Mouse (Mus musculus): Measurements from ENCODE around the gene Dpf1. TPM values are rescaled to one million over a fixed set of nuclear protein-coding genes. Genes with fewer than 3 reads are reported as not detected.
A peak's percentile ranks its signal among the peaks of the same experiment; 100 is the strongest.

Dpf1 gene
- polyA plus RNA-seq, 1 experiment: 0.13 TPM

DNA sequence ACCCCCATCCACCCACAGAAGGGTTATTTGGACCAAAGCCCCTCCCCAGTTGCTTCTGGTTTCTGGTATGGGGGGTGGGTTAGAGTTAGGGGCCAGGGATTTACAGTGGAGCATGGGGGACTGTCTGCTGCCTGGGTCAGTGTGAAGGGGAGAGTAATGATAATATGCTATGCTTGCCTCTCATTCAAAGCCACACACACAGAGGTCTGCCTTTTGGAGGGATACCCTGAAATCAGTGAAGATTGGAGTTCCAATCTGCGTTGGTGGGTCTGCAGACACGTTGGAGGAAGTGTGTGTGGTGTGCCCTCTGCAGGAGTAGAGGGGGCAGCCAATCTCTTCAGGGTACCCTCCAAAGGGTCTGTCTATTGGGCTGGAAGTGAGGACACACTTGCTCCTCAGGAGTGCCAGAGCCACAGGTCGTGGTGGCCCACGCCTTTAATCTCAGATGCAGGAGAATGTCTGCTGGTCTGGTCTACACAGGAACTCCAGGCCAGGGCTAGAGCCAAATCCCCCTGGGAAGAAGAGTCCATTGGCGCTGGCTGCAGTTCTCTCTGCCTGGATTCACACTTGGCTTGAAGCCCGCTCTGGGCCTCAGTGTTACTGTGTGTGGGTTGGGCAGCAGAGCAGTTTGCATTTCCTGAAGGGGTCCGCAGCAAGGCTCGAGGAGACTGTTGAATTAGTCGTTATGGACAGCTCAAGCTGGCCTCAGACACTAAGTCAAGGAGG is 1.7 kb downstream of the Dpf1 start:
- Histone ChIP-seq H3K9me3 (ENCODE audit: control insufficient read depth, low read length) (peaks cover 11% of the 10 kb centered on the region; the same call in 1 of the 2 replicates), H3K36me3 (ENCODE audit: control insufficient read depth) (no peaks in the 10 kb centered on the region), H3K4me1 (ENCODE audit: control insufficient read depth) (peaks cover 53% of the 10 kb centered on the region), H3K27me3 (ENCODE audit: control insufficient read depth) (peaks cover 76% of the 10 kb centered on the region), H3K4me3 (replicated peaks) (no peak overlapping the region)
- no peak for TF ChIP-seq GATA1 (IDR thresholded peaks at IDR 0.05; ENCODE audit: low read length)
- no peak for TF ChIP-seq TAL1 (IDR thresholded peaks at IDR 0.05; ENCODE audit: low read length)

DNA sequence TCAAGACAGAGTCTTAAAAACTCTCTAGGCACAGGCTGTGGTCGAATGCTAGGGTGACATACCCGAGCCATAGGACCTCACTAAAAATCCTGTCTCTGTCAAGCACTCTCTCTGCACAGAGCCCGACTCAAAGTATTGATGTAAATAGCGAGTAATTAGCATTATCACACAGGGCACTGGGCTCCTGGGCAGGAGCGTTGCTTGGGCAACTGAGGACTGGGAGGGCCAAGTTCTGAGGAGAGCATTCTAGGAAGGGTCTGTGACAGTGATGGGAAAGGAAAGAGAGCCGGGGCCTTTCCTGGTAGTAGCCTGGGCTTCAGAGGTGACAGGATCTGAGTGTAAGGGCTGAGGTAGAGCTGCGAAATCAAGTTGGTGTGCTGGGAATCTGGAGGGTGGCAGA is 2.4 kb downstream of the Dpf1 start:
- H3K27me3 ChIP-seq (ENCODE audit: control insufficient read depth): peaks cover 76% of the 10 kb centered on the region
- TF ChIP-seq TAL1 (IDR thresholded peaks at IDR 0.05; ENCODE audit: low read length) (no peak), GATA1 (IDR thresholded peaks at IDR 0.05; ENCODE audit: low read length) (no peak)
- H3K4me3 ChIP-seq (replicated peaks): no peak overlapping the region
- H3K4me1 ChIP-seq (ENCODE audit: control insufficient read depth): peaks cover 58% of the 10 kb centered on the region
- H3K9me3 ChIP-seq (ENCODE audit: control insufficient read depth, low read length): peaks cover 11% of the 10 kb centered on the region; the same call in 1 of the 2 replicates
- no peaks in the 10 kb centered on the region for H3K36me3 ChIP-seq (ENCODE audit: control insufficient read depth)

DNA sequence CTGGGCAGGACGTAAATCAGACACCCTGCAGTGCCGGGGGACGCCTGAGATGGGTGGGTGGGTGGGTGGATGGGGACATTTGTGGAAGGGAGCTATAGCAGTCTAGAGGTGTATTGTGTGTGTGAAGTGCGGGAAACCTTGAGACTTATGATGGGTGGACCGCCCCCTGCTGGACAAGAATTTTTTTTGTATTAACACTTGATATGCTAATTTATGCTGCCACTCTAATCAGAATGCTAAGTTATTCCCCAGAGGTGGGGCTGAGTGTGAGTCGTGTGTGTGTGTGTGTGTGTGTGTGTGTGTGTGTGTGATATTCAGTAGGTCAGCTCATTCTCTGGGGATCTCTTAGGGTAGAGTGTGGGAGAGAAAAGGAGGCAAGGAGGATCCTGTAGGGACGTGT is 2.9 kb downstream of the Dpf1 start:
- Histone ChIP-seq H3K27me3 (ENCODE audit: control insufficient read depth) (peaks cover 78% of the 10 kb centered on the region), H3K4me1 (ENCODE audit: control insufficient read depth) (peaks cover 61% of the 10 kb centered on the region), H3K4me3 (replicated peaks) (no peak overlapping the region), H3K9me3 (ENCODE audit: control insufficient read depth, low read length) (peaks cover 11% of the 10 kb centered on the region; the same call in 1 of the 2 replicates), H3K36me3 (ENCODE audit: control insufficient read depth) (no peaks in the 10 kb centered on the region)
- TF ChIP-seq TAL1 (IDR thresholded peaks at IDR 0.05; ENCODE audit: low read length) (no peak), GATA1 (IDR thresholded peaks at IDR 0.05; ENCODE audit: low read length) (no peak)

DNA sequence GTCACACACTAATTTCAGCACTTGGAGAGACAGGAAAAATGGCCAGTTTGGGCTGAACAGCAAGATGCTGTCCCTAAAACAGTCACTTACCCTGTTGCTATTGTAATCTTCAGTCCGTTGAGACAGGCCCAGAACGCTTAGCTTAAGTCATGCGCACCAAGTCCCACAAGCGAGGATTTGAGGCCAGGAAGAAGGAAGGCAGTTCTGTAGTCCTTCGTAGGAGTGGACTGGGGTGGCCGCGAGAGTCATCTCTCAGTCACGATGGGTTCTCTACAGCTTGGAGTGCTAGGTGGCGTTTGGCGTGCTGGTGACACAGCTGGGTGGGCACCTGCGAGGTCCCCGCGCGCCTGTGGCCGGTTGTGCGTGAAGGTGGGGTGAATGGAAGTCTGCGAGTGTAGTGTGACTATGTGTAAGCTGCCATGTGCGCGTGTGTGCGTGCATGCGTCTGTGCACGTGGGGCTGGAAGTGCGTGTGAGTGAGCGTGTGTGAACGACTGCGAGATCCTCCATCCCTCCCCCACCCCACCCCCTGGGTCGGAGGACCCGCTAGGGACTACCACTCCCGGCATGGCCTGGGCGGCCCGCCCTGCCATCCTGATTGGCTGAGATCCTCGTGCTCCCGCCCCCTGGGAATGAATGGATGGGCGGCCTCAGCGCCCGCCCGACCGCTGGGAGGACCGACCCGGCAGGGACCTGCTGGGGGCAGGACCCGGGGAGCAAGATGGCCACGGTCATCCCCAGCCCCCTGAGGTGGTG is 3.8 kb downstream of the Dpf1 start:
- H3K27me3 ChIP-seq (ENCODE audit: control insufficient read depth): peaks cover 69% of the 10 kb centered on the region

DNA sequence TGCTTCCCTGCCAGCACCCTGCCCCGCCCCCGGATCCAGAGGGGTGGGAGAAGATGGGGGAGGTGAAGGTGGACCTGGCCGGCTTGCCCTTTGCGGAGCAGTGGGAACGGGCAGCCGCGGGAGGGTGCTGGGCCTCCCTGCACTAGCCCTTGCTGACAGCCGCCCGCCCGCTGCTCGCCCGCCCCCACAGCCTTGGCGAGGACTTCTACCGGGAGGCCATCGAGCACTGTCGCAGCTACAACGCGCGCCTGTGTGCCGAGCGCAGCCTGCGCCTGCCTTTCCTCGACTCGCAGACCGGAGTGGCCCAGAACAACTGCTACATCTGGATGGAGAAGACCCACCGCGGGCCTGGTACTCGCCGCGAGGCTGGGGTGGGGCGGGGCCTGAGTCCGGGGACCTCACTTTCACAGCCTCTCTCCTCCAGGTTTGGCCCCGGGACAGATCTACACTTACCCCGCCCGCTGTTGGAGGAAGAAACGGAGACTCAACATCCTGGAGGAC is 5.5 kb downstream of the Dpf1 start:
- H3K27me3 ChIP-seq (ENCODE audit: control insufficient read depth): peaks cover 52% of the 10 kb centered on the region
- H3K4me3 ChIP-seq (replicated peaks): peak overlapping the region; percentile 65
- H3K9me3 ChIP-seq (ENCODE audit: control insufficient read depth, low read length): peaks cover 2% of the 10 kb centered on the region; the same call in 1 of the 2 replicates
- TF ChIP-seq TAL1 (IDR thresholded peaks at IDR 0.05; ENCODE audit: low read length): no peak
- TF ChIP-seq GATA1 (IDR thresholded peaks at IDR 0.05; ENCODE audit: low read length): no peak
- peaks cover 61% of the 10 kb centered on the region for H3K4me1 ChIP-seq (ENCODE audit: control insufficient read depth)
- no peaks in the 10 kb centered on the region for H3K36me3 ChIP-seq (ENCODE audit: control insufficient read depth)

More for the DNA sequence above, 3.8 kb downstream of the Dpf1 start:
- H3K9me3 ChIP-seq (ENCODE audit: control insufficient read depth, low read length): peaks cover 11% of the 10 kb centered on the region; the same call in 1 of the 2 replicates
- no peak for TF ChIP-seq GATA1 (IDR thresholded peaks at IDR 0.05; ENCODE audit: low read length)
- no peak for TF ChIP-seq TAL1 (IDR thresholded peaks at IDR 0.05; ENCODE audit: low read length)
- H3K4me3 ChIP-seq (replicated peaks): peak overlapping the region; percentile 69
- H3K4me1 ChIP-seq (ENCODE audit: control insufficient read depth): peaks cover 61% of the 10 kb centered on the region
- no peaks in the 10 kb centered on the region for H3K36me3 ChIP-seq (ENCODE audit: control insufficient read depth)

DNA sequence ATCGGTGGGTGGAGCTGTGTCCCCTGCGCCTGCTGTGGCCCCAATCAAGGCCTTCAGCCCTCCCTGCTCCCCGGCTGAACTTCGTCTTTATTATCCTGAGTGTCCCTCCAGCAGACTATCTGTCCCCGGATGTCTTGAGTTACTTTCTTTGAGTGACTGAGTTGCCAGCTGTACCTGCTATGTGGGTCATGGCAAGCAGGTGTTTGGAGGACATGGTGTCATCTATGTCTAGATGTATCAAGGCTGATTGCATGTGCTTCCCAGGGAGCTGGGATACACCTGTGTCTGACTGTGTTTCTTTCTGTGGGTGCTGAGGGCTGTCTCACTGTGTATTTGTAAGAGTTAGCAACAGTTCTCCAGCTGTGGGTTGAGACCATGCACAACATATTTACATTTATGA is 6.0 kb downstream of the Dpf1 start:
- H3K4me3 ChIP-seq (replicated peaks): peak overlapping the region; percentile 65
- no peak for TF ChIP-seq TAL1 (IDR thresholded peaks at IDR 0.05; ENCODE audit: low read length)
- TF ChIP-seq GATA1 (IDR thresholded peaks at IDR 0.05; ENCODE audit: low read length): no peak
- H3K4me1 ChIP-seq (ENCODE audit: control insufficient read depth): peaks cover 57% of the 10 kb centered on the region
- no peaks in the 10 kb centered on the region; the same call in 1 of the 2 replicates for H3K9me3 ChIP-seq (ENCODE audit: control insufficient read depth, low read length)
- peaks cover 47% of the 10 kb centered on the region for H3K27me3 ChIP-seq (ENCODE audit: control insufficient read depth)
- H3K36me3 ChIP-seq (ENCODE audit: control insufficient read depth): no peaks in the 10 kb centered on the region

DNA sequence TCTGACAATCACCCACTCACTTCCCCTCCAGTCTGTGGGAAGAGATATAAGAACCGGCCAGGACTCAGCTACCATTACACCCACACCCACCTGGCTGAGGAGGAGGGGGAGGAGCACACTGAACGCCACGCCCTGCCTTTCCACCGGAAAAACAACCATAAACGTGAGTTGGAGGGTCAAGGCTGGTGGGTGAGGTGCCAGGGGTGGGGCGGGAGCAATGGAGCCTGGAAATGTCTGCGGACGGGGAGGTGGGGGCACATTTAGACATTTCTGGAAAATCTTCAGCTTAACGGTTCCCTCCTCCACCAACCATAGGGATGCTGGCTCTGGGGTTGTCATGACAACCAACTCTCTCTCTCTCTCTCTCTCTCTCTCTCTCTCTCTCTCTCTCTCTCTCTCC is 9.3 kb downstream of the Dpf1 start:
- Histone ChIP-seq H3K4me3 (replicated peaks) (no peak overlapping the region), H3K36me3 (ENCODE audit: control insufficient read depth) (no peaks in the 10 kb centered on the region), H3K27me3 (ENCODE audit: control insufficient read depth) (peaks cover 20% of the 10 kb centered on the region), H3K4me1 (ENCODE audit: control insufficient read depth) (peaks cover 58% of the 10 kb centered on the region), H3K9me3 (ENCODE audit: control insufficient read depth, low read length) (no peaks in the 10 kb centered on the region)
- TF ChIP-seq TAL1 (IDR thresholded peaks at IDR 0.05; ENCODE audit: low read length): no peak
- TF ChIP-seq GATA1 (IDR thresholded peaks at IDR 0.05; ENCODE audit: low read length): no peak

DNA sequence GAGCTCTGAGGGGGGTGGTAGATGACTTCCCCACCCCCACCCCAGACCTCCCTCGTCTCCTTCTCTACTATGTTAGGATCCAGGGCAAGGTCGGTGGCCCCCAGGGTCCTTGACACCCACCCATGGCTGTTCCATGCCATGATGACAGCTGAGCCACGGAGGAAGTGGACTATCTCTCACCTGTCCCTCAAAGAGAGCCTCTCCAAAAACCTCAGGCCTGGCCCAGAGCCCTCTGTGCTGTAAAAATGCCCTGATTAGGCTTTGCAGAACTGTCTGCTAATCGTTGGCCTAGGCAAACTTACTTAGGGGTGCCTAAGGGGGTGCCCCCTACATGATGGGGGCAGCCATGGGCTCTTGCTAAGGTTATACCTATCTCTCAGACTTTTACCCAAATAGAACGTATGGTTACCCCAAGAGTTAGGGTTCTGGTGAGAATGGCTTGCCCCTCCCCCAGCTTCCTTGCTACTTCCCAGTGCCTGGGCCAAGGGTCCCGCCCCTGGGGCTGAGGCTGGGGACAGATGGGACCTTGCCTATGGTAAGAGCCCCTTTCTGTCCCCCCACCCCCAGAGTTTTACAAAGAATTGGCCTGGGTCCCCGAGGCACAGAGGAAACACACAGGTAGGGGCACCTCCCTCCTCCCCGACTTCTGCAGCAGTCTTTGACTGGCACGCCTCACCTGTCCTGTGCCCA is 10.0 kb downstream of the Dpf1 start:
- no peak for TF ChIP-seq GATA1 (IDR thresholded peaks at IDR 0.05; ENCODE audit: low read length)
- no peak for TF ChIP-seq TAL1 (IDR thresholded peaks at IDR 0.05; ENCODE audit: low read length)
- no peak overlapping the region for H3K4me3 ChIP-seq (replicated peaks)
- H3K36me3 ChIP-seq (ENCODE audit: control insufficient read depth): no peaks in the 10 kb centered on the region
- peaks cover 58% of the 10 kb centered on the region for H3K4me1 ChIP-seq (ENCODE audit: control insufficient read depth)
- H3K27me3 ChIP-seq (ENCODE audit: control insufficient read depth): peaks cover 13% of the 10 kb centered on the region
- H3K9me3 ChIP-seq (ENCODE audit: control insufficient read depth, low read length): no peaks in the 10 kb centered on the region

Measured in erythroblast, embryonic 14.5 days (primary cell).